Mouse (Mus musculus) heart, embryonic 13.5 days (tissue): ENCODE measurements around the gene Rpl24. TPM values are rescaled to one million over a fixed set of nuclear protein-coding genes. Genes with fewer than 3 reads are reported as not detected.
"Not testable (repeated sequence)": the region's sequence is repeated elsewhere in the genome, so short reads cannot be mapped to it uniquely, and the experiment has no call there.

Experiments used
- ATAC-seq: fragments of 200-750 bp; cut with Nextera tagmentation; 2 replicates; pipeline ENCODE4 v1.8.0; 2017; ENCODE audit warnings: moderate TSS enrichment; ENCODE audit not compliant: insufficient number of reproducible peaks, low FRiP score, low TSS enrichment; ENCODE audit errors: extremely low read depth
- H3K27ac ChIP-seq: fragments of 300-500 bp; sonication (generic); replicated peaks from 2 replicates; pipeline ENCODE4 v1.5.1; 2015; ENCODE audit warnings: moderate library complexity, mild to moderate bottlenecking, inconsistent platforms
- H3K27me3 ChIP-seq: fragments of 300-500 bp; sonication (generic); replicated peaks from 2 replicates; pipeline ENCODE4 v1.6.1; 2015; ENCODE audit warnings: mild to moderate bottlenecking, inconsistent platforms
- H3K36me3 ChIP-seq: fragments of 300-500 bp; sonication (generic); 2 replicates; pipeline ENCODE4 v1.6.1; 2015; ENCODE audit warnings: mild to moderate bottlenecking, inconsistent platforms
- H3K4me1 ChIP-seq: fragments of 300-500 bp; sonication (generic); 2 replicates; pipeline ENCODE4 v1.6.1; 2015; ENCODE audit warnings: inconsistent platforms
- H3K4me2 ChIP-seq: fragments of 300-500 bp; sonication (generic); 2 replicates; pipeline ENCODE4 v1.6.1; 2015; ENCODE audit warnings: inconsistent platforms, mild to moderate bottlenecking, moderate library complexity
- H3K4me3 ChIP-seq: fragments of 300-500 bp; sonication (generic); 2 replicates; pipeline ENCODE4 v1.5.1; 2015; ENCODE audit warnings: moderate library complexity, mild to moderate bottlenecking, inconsistent platforms
- H3K9ac ChIP-seq: fragments of 300-500 bp; sonication (generic); 2 replicates; pipeline ENCODE4 v1.6.1; 2015; ENCODE audit warnings: inconsistent platforms, mild to moderate bottlenecking, moderate library complexity
- H3K9me3 ChIP-seq: fragments of 300-500 bp; sonication (generic); 2 replicates; pipeline ENCODE4 v1.6.1; 2016; ENCODE audit warnings: inconsistent platforms
- WGBS: fragments of 180-500 bp; shearing (Covaris S2); methylation state at CpG from one replicate; pipeline ENCODE4 v1.1.7; 2015; ENCODE audit warnings: mixed read lengths; 5-methylcytosine and 5-hydroxymethylcytosine counted together
- polyA plus RNA-seq: library from polyadenylated mRNA; unstranded; fragments of >200 nt; fragmentation: Nextera tagmentation; extraction: Ambion mirVana; gene quantifications from 2 replicates; pipeline ENCODE4 v1.2.1, GENCODE M21; 2015

Gene Rpl24
- polyA plus RNA-seq = 547 and 552 TPM in 2 replicates

GRCm38 (mm10) chr16:55966212-55966871 lies at the start of gene Rpl24:
Rpl24 (plus strand) TSS chr16:55966275.
- WGBS = under 1% methylated on average over 42 of the region's 42 CpGs
- peak within 1 kb of the TSS; percentile 85 for H3K4me2 ChIP-seq
- H3K4me1 ChIP-seq = peaks cover 31% of the 10 kb centered on the region
- H3K4me3 ChIP-seq = peak within 1 kb of the TSS; percentile 88
- no peaks in the 10 kb centered on the region for H3K9me3 ChIP-seq
- H3K36me3 ChIP-seq = peaks cover 35% of the 10 kb centered on the region
- peak; percentile 80 for ATAC-seq
- H3K9ac ChIP-seq = peak within 1 kb of the TSS; percentile 97
- H3K27ac ChIP-seq = peak within 1 kb of the TSS; percentile 92
- H3K27me3 ChIP-seq = no peaks in the 10 kb centered on the region

GRCm38 (mm10) chr16:55922079-55922478 lies 44.0 kb upstream of the Rpl24 start:
- H3K9ac ChIP-seq = no peak overlapping the region
- peaks cover 83% of the 10 kb centered on the region for H3K36me3 ChIP-seq
- H3K9me3 ChIP-seq = no peaks in the 10 kb centered on the region
- ATAC-seq = no peak
- H3K27me3 ChIP-seq = no peaks in the 10 kb centered on the region
- 90% methylated on average over 10 of the region's 10 CpGs for WGBS
- no peak overlapping the region for H3K4me3 ChIP-seq
- H3K4me1 ChIP-seq = no peaks in the 10 kb centered on the region
- no peak overlapping the region for H3K27ac ChIP-seq
- H3K4me2 ChIP-seq = no peak overlapping the region

- no peak overlapping the region for H3K4me2 ChIP-seq
- peaks cover 78% of the 10 kb centered on the region for H3K36me3 ChIP-seq
- H3K27ac ChIP-seq = no peak overlapping the region
- no peaks in the 10 kb centered on the region for H3K27me3 ChIP-seq
- H3K9me3 ChIP-seq = no peaks in the 10 kb centered on the region
- 80% methylated on average over 4 of the region's 4 CpGs for WGBS
- no peaks in the 10 kb centered on the region for H3K4me1 ChIP-seq
- ATAC-seq = no peak
- H3K9ac ChIP-seq = no peak overlapping the region
- no peak overlapping the region for H3K4me3 ChIP-seq
Measured at GRCm38 (mm10) chr16:55924010-55924409, 42.1 kb upstream of the Rpl24 start.

- WGBS = 1% methylated on average over 32 of the region's 32 CpGs
Measured at GRCm38 (mm10) chr16:55933681-55934343, 32.3 kb upstream of the Rpl24 start.

GRCm38 (mm10) chr16:55934453-55935037 lies 31.5 kb upstream of the Rpl24 start, which contains the start of gene Cep97:
Cep97 (minus strand) TSS chr16:55934855.
- peak within 1 kb of the TSS; percentile 89 for H3K9ac ChIP-seq
- WGBS = under 1% methylated on average over 24 of the region's 24 CpGs
- H3K27me3 ChIP-seq = no peaks in the 10 kb centered on the region
- peaks cover 12% of the 10 kb centered on the region for H3K36me3 ChIP-seq
- 0 out of 2 replicates have a peak, but pooled peaks cover 4% of the 10 kb centered on the region for H3K9me3 ChIP-seq
- ATAC-seq = peak; percentile 94
- peak within 1 kb of the TSS; percentile 73 for H3K27ac ChIP-seq
- H3K4me1 ChIP-seq = peaks cover 4% of the 10 kb centered on the region; the same call in 1 of the 2 replicates
- H3K4me2 ChIP-seq = peak within 1 kb of the TSS; percentile 85
- H3K4me3 ChIP-seq = peak within 1 kb of the TSS; percentile 85

More at GRCm38 (mm10) chr16:55933681-55934343, 32.3 kb upstream of the Rpl24 start:
- Histone ChIP-seq H3K36me3 (peaks cover 19% of the 10 kb centered on the region), H3K4me2 (peak overlapping the region; percentile 85), H3K27ac (peak overlapping the region; percentile 73), H3K4me3 (peak overlapping the region; percentile 85), H3K27me3 (no peaks in the 10 kb centered on the region), H3K4me1 (peaks cover 4% of the 10 kb centered on the region; the same call in 1 of the 2 replicates), H3K9me3 (0 out of 2 replicates have a peak, but pooled peaks cover 4% of the 10 kb centered on the region), H3K9ac (peak overlapping the region; percentile 89)
- no peak for ATAC-seq

GRCm38 (mm10) chr16:55938761-55939160 lies 27.3 kb upstream of the Rpl24 start:
- no peaks in the 10 kb centered on the region for H3K27me3 ChIP-seq
- no peak for ATAC-seq
- no peak overlapping the region for H3K4me3 ChIP-seq
- H3K4me2 ChIP-seq = no peak overlapping the region
- no peaks in the 10 kb centered on the region for H3K4me1 ChIP-seq
- 75% methylated on average over 4 of the region's 4 CpGs for WGBS
- H3K9me3 ChIP-seq = 0 out of 2 replicates have a peak, but pooled peaks cover 4% of the 10 kb centered on the region
- no peak overlapping the region for H3K9ac ChIP-seq
- H3K36me3 ChIP-seq = no peaks in the 10 kb centered on the region
- no peak overlapping the region for H3K27ac ChIP-seq

- no peak overlapping the region for H3K4me2 ChIP-seq
- no peak overlapping the region for H3K27ac ChIP-seq
- no peaks in the 10 kb centered on the region for H3K36me3 ChIP-seq
- no peak overlapping the region for H3K9ac ChIP-seq
- H3K9me3 ChIP-seq = 0 out of 2 replicates have a peak, but pooled peaks cover 4% of the 10 kb centered on the region
- 78% methylated on average over 6 of the region's 6 CpGs for WGBS
- ATAC-seq = no peak
- H3K27me3 ChIP-seq = no peaks in the 10 kb centered on the region
- no peak overlapping the region for H3K4me3 ChIP-seq
- H3K4me1 ChIP-seq = no peaks in the 10 kb centered on the region
Measured at GRCm38 (mm10) chr16:55939703-55940102, 26.4 kb upstream of the Rpl24 start.

- H3K4me3 ChIP-seq = no peak overlapping the region
- H3K9ac ChIP-seq = no peak overlapping the region
- H3K36me3 ChIP-seq = no peaks in the 10 kb centered on the region
- no peak overlapping the region for H3K27ac ChIP-seq
- no peak overlapping the region for H3K4me2 ChIP-seq
- 85% methylated on average over 4 of the region's 4 CpGs for WGBS
- H3K9me3 ChIP-seq = 0 out of 2 replicates have a peak, but pooled peaks cover 4% of the 10 kb centered on the region
- H3K27me3 ChIP-seq = no peaks in the 10 kb centered on the region
- ATAC-seq = no peak
- H3K4me1 ChIP-seq = no peaks in the 10 kb centered on the region
Measured at GRCm38 (mm10) chr16:55940781-55941180, 25.3 kb upstream of the Rpl24 start.

- Histone ChIP-seq H3K27ac (no peak overlapping the region), H3K9me3 (no peaks in the 10 kb centered on the region), H3K27me3 (no peaks in the 10 kb centered on the region), H3K4me1 (no peaks in the 10 kb centered on the region), H3K36me3 (no peaks in the 10 kb centered on the region), H3K4me3 (no peak overlapping the region), H3K4me2 (no peak overlapping the region), H3K9ac (no peak overlapping the region)
- 53% methylated on average over 3 of the region's 3 CpGs for WGBS
- ATAC-seq = no peak
Measured at GRCm38 (mm10) chr16:55947266-55947665, 18.8 kb upstream of the Rpl24 start.

GRCm38 (mm10) chr16:55947876-55948410 lies 18.1 kb upstream of the Rpl24 start:
- H3K4me3 ChIP-seq, H3K36me3 ChIP-seq, H3K27me3 ChIP-seq, H3K9me3 ChIP-seq, ATAC-seq, H3K4me1 ChIP-seq, H3K27ac ChIP-seq, H3K9ac ChIP-seq, H3K4me2 ChIP-seq: not testable (repeated sequence)
- 76% methylated on average over 2 of the region's 2 CpGs for WGBS

- H3K9ac ChIP-seq = no peak overlapping the region
- H3K4me2 ChIP-seq = no peak overlapping the region
- no peak for ATAC-seq
- WGBS = 55% methylated on average over 7 of the region's 7 CpGs
- no peaks in the 10 kb centered on the region for H3K9me3 ChIP-seq
- no peak overlapping the region for H3K27ac ChIP-seq
- H3K4me1 ChIP-seq = no peaks in the 10 kb centered on the region
- H3K4me3 ChIP-seq = no peak overlapping the region
- H3K27me3 ChIP-seq = no peaks in the 10 kb centered on the region
- no peaks in the 10 kb centered on the region for H3K36me3 ChIP-seq
Measured at GRCm38 (mm10) chr16:55948963-55949362, 17.1 kb upstream of the Rpl24 start.
